Mouse (Mus musculus): ENCODE data around the gene Irs3.

Irs3 gene

DNA sequence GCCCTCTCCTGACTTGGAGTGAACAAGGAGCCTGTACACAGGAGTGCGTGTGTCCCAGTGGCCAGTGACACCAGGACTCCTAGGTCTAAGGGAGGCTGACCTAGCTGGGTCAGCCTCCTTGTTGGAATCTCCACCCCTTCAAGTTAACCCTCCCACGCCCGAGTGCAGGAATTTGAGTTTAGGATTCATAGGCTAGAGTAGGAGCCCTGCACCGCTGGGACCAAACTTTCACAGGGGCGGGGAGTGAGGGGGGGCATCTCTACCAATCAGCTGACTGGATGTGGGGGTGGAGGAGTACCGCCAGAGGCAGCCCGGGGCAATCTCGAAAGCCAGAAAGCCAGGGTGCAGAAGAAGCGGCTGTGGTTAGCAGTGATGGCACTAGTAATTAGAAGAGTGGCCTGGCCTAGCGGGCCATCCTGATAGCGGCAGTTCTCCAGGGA is at the start of gene Irs3:
Irs3 (minus strand) TSS at position 63 of the 440 bp plus-strand sequence.
- no peak for DNase-seq (ENCODE audit: low spot score)

DNA sequence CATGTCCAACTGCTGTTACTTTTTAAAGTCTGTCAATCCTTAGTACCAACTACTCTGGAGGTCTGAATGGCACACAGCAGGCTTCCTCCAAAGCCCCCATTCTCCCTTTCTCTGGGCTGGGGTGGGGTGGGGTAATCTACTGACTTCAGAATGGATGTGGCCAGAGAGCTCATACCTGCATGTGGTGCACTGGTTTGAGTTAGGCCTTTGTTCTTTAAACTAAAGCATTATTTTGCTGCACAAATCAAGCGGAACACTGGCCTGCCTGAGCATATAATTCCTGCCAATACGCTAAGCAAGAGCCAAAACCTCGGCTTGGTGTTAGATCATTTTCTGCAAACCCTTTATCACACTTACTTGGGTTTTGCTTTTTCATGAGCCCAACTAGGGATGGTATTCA is 49.3 kb upstream of the Irs3 start:
- no peak for DNase-seq (ENCODE audit: low spot score)

DNA sequence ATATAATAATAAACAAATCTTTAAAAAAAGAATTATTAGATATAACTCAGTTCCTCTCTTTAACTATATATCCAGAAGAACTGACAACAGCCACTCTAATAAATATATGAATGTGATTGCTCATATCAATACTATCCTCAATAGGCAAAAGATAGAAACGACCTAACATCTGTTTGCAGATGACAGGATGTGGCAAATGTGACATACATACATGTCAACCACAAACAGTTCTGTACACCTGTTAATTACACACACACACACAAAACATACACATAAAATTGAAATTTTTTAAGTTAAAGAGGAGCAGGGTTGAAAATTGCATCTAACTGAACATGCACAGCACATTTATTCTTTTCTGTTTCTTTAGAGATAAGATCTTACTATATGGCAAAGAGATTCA is 46.4 kb upstream of the Irs3 start:
- DNase-seq (ENCODE audit: low spot score) = no peak

DNA sequence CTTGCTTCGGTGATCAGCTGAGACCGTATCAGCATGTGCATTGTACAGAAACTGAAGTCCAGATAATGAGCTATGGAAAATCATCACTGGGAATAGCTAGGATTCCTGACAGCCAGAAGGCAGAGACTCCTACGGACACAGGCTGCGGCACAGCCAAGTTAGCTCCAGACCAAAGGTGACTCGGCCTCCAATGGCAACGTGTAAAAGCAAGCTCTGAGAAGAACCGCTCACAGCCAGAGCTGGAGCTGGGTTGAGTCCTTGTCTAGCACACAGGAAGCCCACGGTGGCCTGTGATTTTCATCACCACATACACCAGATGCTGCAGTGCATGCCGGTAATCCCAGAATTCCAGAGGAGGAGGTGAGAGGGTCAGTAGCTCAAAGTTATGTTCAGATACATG is 45.0 kb upstream of the Irs3 start:
- DNase-seq (ENCODE audit: low spot score) = no peak

DNA sequence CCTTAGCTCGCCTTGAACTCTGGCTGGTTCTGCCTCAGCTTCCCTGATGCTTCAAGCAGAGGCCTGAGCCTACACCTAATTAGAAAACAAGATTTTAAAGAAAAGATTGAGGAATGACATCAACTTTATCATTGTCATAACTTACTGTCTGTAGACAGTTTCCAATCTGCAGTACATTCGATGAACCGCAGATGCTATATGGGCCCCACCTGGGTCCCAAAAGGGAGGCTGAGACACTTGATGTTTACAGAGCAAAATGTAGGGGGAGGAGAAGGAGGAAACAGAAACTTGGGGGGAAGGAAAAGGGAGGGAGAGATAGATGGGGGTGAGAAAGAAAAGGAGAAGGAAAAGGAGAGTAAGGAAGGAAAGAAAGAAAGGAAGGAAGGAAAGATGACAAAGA is 44.5 kb upstream of the Irs3 start:
- DNase-seq (ENCODE audit: low spot score) = no peak

DNA sequence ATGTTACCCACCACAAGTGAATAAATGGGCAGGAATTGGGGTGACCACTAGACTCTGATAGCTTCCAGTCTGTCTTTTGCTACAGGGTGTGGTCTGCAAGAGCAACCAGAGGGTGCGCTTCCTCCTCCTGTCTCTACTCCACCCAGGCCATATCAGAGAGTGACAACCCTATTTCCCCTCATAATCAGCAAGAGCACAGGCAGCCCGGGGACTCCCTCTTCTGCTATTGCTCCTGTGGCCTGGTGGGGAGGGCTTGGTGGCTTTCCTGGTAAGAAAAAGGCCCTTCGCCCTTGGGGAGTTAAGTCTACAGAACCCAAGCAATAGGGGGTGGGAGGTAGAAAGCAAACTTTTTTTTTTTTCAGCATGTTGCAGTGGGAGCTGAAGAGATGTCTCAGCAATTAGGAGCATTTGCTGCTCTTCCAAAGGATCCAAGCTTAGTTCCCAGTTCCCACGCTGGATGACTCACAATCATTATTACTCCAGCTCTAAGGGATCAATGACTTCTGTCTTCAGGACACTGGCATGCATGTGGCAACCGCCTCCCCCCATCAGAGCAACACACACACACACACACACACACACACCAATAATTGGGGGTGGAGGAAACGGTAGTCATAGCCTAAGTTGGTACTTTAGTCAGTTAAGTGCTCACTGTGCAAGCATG is 40.7 kb upstream of the Irs3 start:
- DNase-seq (ENCODE audit: low spot score) = no peak

DNA sequence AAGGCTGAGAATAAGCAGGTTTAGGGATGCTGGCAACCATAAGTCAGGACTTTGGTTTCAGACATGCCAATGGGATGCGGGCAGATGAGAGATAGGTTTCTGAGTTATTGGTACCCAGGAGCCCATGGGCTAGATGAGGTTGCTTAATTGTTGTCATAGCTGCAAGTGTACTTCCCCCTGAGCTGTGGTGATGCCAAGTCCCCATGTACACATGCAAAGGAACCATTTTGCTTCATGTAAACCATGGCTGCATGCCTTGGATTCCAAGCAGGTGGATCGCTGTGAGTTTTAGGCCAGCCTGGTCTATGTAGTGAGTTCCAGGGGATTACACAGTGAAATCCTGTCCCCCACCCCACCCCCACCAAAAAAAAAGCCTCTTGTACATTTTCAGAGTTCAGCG is 40.1 kb upstream of the Irs3 start:
- no peak for DNase-seq (ENCODE audit: low spot score)

DNA sequence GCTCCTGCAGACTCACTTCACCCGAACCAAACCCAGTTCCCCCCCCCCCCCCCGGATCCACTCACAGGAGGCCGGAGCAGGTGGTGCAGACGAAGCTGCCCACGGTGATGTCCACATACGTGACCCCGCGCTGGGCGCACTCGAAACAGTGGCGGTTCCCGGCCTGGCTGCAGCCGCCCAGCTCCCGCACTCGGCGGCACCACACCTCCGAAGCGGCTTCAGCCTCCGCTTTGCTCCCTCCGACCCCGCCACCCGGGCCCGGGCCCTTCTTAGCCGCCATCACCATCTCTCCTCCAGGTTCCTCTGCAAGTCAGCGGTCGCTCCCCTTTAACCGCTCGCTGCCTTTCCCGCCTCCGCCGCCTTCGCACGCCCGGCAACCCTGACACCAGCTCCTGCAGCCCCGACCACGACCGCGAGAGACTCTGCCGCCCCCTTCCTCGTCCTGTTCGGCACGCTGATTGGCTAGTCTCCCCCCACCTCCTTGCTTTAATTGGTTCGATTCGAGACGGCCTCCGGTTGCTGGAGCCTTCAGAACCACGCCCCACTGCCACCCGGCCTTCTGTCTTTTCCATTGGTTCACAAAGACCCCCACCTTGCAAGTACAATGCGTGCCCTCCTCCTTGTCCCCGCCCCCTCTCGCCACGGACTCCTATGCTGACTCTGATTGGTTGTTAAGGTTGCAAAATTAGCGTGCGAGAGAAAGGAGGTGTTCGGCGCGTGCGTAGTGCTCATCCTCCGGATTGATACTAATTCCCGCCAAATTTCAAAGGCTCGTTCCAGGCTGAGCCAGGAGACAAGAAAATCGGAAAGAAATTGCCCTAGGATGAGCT is 39.0 kb upstream of the Irs3 start, which contains the start of gene Agfg2:
Agfg2 (minus strand) TSS at position 433 of the 830 bp plus-strand sequence.
- DNase-seq (ENCODE audit: low spot score) = peak; percentile 99

DNA sequence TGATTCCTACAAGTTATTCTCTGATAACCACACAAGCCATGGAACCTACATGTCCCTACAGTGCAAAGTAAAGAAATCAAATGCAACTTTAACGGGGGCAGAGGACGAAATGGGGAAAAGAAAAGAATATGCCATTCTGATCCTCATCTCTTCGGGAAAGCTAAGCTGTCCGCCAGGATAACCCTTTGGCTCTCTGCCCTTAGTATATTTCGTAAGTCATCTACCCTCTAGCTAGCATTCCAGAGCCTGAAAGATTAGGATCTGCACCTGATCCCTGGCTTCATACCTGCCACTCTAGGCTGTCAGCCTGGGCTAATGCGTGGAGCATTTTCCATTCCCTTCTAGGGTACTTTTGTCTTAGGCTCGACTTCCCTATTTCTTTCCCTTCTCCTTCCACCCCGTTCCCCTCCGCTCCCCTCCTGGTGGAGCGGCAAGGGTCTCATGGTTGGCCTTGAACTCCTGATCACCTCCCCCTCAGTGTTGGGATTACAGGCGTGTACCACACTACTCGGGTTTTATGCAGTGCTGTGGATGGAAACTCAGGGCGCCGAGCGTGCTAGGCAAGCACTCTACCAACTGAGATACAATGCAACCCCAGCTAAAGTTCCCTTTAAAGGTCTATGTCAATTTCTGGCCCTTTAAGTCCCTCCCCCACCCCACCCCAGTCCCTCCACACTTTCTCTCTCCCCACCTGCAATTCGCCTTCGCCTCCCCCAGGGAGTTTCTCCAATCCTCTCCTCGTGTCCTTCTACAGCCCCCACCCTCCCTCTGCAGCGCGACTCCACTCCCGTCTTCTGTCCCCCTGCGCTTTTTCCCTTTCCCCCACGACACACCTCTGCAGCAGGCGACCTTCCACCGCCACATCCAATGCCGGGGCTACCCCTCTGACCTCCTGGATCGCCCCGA is 38.1 kb upstream of the Irs3 start:
- no peak for DNase-seq (ENCODE audit: low spot score)

DNA sequence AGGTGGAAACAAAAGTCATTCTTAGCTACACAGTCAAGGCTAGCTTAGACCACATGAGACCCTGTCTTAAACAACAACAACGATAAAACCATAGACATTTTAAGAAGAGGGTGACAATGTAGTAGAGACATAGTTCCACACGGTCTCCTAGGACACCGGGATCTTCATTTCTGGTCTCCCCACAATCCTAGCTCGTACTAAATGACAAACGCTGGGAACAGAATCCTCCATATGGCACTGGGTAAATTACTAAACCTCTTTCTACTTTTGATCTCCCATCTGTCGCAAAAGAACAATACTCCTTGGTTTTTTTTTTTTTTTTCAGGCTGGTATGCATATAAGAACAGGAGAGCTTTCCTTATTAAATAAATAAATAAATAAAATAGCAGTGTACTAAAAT is 37.0 kb upstream of the Irs3 start:
- DNase-seq (ENCODE audit: low spot score) = no peak

DNA sequence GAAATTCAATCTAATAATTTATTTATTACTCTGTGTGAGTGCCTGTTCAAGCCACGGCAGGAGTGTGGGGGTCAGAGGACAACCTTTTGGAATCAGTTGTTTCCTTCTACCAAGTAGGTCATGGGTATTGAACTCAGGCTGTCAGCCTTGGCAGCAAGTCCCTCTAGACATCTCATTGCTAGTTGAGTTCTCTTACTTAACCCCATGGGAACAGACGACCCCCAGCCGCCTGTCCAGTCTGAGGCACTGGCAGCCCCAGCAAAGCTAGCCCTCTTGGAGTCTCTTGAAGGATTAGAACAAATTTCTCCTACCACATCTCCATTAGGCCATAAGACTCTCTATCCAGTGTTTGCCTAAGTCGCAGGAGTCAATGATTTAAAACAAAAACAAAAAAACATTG is 34.2 kb upstream of the Irs3 start:
- no peak for DNase-seq (ENCODE audit: low spot score)

DNA sequence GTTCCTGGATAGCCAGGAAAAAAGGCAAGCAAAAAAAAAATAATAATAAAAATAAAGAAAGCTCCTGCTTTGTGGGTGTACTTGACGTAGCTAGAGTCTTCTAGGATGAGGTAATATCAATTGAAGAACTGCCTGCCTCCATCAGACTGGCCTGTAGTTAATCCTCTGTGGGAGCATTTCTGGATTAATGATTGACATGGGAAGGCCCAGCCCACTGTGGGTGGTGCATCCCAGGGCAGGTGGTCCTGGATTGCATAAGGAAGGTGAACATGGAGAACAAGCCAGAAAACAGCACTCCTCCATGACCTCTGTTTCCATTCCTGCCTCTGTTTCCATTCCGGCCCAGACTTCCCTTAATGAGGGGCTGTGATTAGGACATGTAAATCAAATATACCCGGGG is 33.2 kb upstream of the Irs3 start:
- no peak for DNase-seq (ENCODE audit: low spot score)

DNA sequence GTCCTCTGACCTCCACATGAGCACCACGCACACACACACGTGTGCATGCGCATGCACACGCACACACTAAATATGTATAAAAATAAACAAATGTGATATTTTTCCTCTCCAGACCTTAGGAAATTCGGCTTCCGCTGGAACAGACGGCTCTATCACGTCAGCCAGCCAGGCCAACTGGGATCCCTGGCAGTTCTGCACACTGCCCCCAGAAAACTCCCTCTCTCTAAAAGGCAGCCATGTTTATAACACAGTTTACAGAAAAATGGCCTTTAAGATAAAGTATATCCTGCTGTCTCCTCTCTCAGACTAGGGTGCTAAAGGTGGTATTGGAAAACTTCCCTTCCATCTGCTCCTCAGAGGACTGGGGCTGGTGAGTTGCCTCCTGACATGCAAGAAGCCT is 32.3 kb upstream of the Irs3 start:
- no peak for DNase-seq (ENCODE audit: low spot score)

DNA sequence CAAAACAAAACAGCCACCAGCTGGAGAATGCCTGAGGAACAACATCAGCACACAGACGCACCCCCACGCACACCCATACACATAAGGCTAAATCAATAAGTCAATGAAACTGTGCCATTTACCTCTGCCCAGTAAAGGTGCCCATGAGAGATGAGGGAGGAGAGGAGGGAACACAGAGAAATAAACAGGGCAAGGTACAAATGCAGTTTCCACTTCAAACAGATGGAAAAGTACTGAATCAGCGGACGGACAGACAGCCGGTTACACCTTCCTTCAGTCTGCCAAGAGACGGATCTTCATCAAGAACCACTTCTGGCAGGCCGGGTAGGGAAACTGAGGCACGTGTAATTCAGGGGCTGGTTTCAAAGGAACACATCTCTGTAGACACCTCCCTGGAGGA is 29.3 kb upstream of the Irs3 start:
- no peak for DNase-seq (ENCODE audit: low spot score)

DNA sequence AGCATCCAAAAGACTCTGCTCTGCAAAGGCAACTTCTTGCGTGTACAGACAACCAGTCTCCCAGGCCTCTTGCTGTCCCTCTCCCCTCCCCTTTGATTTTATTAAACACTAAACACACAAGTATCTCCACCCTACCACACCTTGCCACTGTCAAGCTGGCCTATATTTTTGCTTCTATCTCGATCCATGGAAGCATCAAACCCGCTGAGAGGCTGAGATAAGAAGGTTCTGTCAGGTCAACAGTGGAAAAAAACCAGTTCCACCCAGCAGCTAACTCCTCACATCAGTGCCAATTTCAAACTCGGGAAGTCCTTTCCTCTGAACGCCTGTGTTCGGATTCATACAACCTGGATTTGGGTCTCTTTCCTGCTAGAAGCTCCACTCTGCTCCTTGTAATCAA is 27.5 kb upstream of the Irs3 start:
- DNase-seq (ENCODE audit: low spot score) = no peak

DNA sequence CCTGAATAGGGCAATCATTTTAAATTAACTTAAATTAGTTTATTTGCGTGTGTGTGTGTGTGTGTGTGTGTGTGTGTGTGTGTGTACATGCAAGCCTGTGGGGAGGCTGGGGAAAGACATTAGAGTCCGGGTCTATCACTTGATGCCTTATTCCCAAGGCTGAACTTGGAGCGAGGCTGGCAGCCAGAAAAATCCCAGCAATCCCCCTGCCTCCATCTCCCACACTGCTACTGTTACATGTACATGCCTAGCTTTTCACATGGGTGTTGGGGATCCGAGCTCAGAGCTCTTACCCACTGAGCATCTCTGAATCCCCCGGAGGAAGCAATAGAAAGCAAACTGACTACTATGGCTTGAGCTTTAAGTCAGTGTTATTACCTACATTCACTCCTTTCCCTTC is 26.8 kb upstream of the Irs3 start:
- no peak for DNase-seq (ENCODE audit: low spot score)

DNA sequence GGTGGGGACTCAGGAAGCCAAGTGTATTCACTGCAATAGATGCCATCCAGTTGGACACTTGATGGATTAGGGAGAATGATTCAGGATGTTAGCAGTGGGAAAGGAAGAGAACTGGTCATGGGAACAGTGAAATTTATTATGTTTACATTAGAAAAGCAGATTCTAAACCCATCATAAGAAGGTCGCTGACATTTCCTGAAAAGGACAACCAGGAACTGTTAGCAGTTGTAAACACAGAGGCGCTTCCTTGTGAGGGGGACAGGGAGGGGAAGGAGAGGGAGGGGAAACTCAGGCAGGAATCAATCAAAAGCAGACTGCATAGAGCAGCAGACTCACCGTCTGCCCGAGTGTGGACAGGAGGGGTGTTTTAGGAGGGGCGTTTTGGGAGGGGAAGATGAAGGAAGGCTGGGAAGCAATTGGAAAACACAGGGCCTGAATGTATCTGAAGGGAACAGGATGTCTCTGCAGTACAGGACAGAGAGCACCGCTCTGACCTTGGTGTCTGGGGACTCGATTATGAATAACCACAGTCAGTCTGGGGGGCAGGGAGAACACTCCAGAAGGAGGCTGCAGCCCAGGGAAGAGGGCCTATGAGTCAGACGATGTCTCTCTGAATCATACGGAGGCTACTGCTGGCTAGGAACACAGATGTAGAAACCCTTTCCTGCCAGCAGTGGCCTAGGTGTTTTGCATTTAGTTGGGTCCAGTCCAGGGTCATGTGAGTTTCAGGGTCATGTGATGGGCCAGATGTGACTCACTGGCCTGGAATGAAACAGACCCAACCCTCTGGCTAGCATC is 26.1 kb upstream of the Irs3 start:
- DNase-seq (ENCODE audit: low spot score) = peak; percentile 87

DNA sequence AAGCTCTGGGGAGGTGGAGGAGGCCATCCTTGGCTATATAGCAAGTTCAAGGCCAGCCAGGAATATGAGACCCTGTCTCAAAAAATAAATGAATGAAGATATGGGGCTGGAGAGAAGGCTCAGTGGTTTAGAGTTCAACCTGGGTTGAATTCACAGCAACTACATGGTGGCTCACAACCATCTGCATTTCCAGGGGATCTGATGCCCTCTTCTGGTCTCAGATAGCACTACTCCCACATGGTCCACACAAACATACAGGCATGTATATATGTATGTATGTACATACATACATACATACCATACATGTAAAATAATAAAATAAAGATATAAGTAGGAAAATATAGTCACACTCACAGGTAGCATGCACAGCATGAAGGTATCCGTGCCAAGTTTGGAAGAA is 24.7 kb upstream of the Irs3 start:
- no peak for DNase-seq (ENCODE audit: low spot score)

DNA sequence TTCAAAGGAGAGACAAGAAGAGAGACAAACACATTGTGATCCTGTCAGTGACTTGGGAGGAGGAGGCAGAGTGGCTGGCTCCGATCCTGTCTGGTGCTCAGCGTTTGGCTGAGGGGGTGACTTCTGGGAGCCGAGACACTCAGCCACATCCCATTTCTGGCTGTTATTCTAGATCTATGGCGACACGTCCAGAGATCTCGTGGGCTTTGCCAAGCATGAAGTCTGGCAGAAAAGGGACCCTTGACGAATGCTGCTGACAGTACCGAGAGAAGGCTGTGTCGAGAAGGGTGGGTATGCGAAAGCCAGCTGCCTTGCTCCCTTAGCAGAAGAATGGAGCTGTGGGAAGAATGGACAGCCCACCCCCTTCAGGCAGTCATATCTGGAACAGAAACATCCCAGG is 23.5 kb upstream of the Irs3 start:
- DNase-seq (ENCODE audit: low spot score) = no peak

DNA sequence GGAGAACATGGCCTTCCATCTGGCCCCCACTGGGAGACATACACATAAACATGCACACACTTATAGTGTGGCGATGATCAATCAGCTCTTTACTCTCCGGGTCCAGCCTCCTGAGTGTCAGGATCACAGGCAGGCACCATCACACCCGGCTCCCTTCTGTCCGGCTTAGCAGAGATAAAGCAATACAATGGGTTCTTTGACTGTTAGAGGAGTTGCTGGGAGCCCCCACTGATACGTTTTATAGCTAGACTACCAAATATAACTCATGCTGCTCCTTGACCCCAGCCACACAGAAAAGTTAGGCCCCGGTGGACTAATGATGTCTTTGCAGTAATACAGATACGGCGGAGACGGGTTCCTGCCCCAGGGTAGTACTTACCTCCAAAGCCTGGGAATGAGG is 17.5 kb upstream of the Irs3 start:
- DNase-seq (ENCODE audit: low spot score) = no peak

DNA sequence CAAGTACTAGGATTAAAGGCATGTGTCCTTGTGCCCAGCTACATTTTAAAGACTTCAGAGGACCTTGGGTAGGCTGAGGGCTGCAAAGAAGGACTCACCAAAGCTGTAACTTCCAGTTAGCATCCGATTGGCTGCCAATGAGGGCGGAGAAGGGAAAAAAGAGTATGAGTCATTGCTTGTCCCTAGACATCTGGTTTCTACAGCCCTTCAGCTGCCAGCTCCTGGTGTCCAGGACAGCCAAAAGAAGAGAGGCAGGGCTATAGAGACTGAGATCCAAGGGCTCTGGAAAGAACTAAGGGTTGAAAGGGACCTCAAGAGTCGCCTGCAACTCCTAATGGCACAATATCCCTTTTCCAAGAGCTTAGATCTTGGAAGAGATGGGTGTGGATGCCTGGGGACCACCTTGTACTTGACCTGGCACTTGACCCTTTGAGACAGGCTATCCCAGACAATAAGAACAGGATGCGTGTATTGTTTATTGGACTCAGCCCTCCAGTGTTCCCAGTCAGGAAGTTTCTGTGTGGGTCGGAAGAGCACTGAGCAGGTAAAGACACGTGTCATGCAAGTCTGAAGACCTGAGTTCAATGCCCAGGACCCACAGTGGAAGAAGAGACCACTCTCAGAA is 14.7 kb upstream of the Irs3 start:
- no peak for DNase-seq (ENCODE audit: low spot score)

All from testis, postnatal 14 days (tissue).